Mouse (Mus musculus): ENCODE measurements around the gene Gm10681. TPM values are rescaled to one million over a fixed set of nuclear protein-coding genes. Genes with fewer than 3 reads are reported as not detected.
"Not testable (repeated sequence)": the region's sequence is repeated elsewhere in the genome, so short reads cannot be mapped to it uniquely, and the experiment has no call there.

The Gm10681 gene
- not detected in 2 replicates for polyA plus RNA-seq (2012)

DNA sequence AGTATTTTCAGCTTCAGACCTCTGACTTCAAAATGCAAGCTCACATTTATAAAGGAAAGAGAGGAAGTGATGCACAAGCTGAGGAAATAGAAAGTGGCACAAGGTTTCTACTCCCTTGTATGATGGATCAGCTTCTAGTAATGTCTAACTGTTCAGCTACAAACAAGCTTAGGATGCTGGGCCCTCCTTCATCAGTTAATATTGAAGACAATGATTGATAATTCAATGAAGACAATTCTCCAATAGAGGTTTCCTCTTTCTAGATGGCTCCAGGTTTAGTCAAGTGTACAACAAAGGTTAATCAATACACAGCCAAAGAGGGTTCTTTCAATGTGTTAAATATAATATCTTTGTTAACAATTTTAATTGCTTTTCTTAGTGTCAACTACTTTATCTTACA lies at the start of gene Gm10681:
TSS of gene Gm10681 (minus strand) at position 101 of the 400 bp plus-strand sequence.
- Histone ChIP-seq H3K27me3 (ENCODE audit: control insufficient read depth) (no peaks in the 10 kb centered on the region), H3K4me3 (replicated peaks) (no peak within 1 kb of the TSS), H3K9me3 (ENCODE audit: control insufficient read depth, low read length) (peaks cover 1% of the 10 kb centered on the region), H3K36me3 (ENCODE audit: control insufficient read depth) (no peaks in the 10 kb centered on the region), H3K4me1 (ENCODE audit: control insufficient read depth) (no peaks in the 10 kb centered on the region)
- no peak for TF ChIP-seq GATA1 (IDR thresholded peaks at IDR 0.05; ENCODE audit: low read length)
- TF ChIP-seq TAL1 (IDR thresholded peaks at IDR 0.05; ENCODE audit: low read length) = no peak

- H3K27me3 ChIP-seq (ENCODE audit: control insufficient read depth) = no peaks in the 10 kb centered on the region
- no peaks in the 10 kb centered on the region for H3K4me1 ChIP-seq (ENCODE audit: control insufficient read depth)
- TF ChIP-seq GATA1 (IDR thresholded peaks at IDR 0.05; ENCODE audit: low read length) (no peak), TAL1 (IDR thresholded peaks at IDR 0.05; ENCODE audit: low read length) (no peak)
- H3K4me3 ChIP-seq (replicated peaks) = no peak overlapping the region
- no peaks in the 10 kb centered on the region for H3K9me3 ChIP-seq (ENCODE audit: control insufficient read depth, low read length)
- H3K36me3 ChIP-seq (ENCODE audit: control insufficient read depth) = no peaks in the 10 kb centered on the region
Measured at GRCm38 (mm10) chr3:98635145-98635544, 46.5 kb upstream of the Gm10681 start.

DNA sequence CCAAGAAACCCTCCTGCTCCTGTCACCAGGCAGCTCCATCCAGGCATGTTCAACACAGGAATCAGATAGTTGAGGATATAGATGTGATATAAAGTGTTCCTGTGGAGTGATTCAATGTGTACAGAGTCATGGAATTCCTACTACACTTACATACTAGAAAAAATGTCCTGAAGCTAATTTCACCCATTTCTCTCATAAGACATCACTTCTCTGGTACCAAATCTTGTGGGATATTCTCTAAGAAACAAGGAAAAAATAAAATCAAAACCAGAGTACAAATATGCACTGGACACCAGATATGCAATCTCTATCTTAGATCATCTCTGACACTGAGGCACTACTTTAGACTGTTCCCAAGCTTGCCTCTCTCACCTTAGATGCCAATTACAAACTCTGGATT lies 41.5 kb upstream of the Gm10681 start, which contains the start of gene Hsd3b5:
TSS of gene Hsd3b5 (minus strand) at position 101 of the 400 bp plus-strand sequence.
- no peaks in the 10 kb centered on the region for H3K4me1 ChIP-seq (ENCODE audit: control insufficient read depth)
- H3K9me3 ChIP-seq (ENCODE audit: control insufficient read depth, low read length) = no peaks in the 10 kb centered on the region
- TF ChIP-seq GATA1 (IDR thresholded peaks at IDR 0.05; ENCODE audit: low read length) (no peak), TAL1 (IDR thresholded peaks at IDR 0.05; ENCODE audit: low read length) (no peak)
- no peaks in the 10 kb centered on the region for H3K27me3 ChIP-seq (ENCODE audit: control insufficient read depth)
- H3K36me3 ChIP-seq (ENCODE audit: control insufficient read depth) = no peaks in the 10 kb centered on the region
- H3K4me3 ChIP-seq (replicated peaks) = no peak within 1 kb of the TSS

DNA sequence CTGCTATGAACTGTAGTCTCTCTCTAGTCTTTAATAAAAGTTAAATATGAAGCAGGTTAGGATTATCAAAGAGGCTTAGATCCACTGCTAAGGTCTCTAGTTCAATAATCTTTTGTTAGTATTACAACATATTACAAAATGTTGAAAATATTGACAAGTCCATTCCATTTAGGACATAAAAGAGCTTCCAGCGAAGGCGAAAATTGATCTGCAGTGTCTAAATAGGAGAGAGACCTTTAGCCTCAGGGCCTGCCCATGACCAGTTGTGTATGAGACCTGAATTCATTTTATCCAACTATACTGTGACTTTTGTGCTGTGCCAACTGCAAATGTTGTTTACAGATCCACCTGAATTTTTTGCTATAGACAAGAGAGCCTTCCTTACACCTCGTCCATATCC lies 41.0 kb upstream of the Gm10681 start:
- H3K9me3 ChIP-seq (ENCODE audit: control insufficient read depth, low read length) = no peaks in the 10 kb centered on the region
- no peaks in the 10 kb centered on the region for H3K36me3 ChIP-seq (ENCODE audit: control insufficient read depth)
- no peaks in the 10 kb centered on the region for H3K4me1 ChIP-seq (ENCODE audit: control insufficient read depth)
- H3K27me3 ChIP-seq (ENCODE audit: control insufficient read depth) = no peaks in the 10 kb centered on the region
- no peak for TF ChIP-seq TAL1 (IDR thresholded peaks at IDR 0.05; ENCODE audit: low read length)
- no peak for TF ChIP-seq GATA1 (IDR thresholded peaks at IDR 0.05; ENCODE audit: low read length)
- H3K4me3 ChIP-seq (replicated peaks) = no peak overlapping the region

- not testable (repeated sequence) for H3K4me1 ChIP-seq (ENCODE audit: control insufficient read depth); H3K27me3 ChIP-seq (ENCODE audit: control insufficient read depth); H3K9me3 ChIP-seq (ENCODE audit: control insufficient read depth, low read length); H3K36me3 ChIP-seq (ENCODE audit: control insufficient read depth); H3K4me3 ChIP-seq (replicated peaks)
Measured at GRCm38 (mm10) chr3:98616786-98617185, 28.2 kb upstream of the Gm10681 start.

GRCm38 (mm10) chr3:98616244-98616643 lies 27.6 kb upstream of the Gm10681 start:
- not testable (repeated sequence) for H3K36me3 ChIP-seq (ENCODE audit: control insufficient read depth); H3K4me3 ChIP-seq (replicated peaks); H3K9me3 ChIP-seq (ENCODE audit: control insufficient read depth, low read length); H3K27me3 ChIP-seq (ENCODE audit: control insufficient read depth); H3K4me1 ChIP-seq (ENCODE audit: control insufficient read depth)

GRCm38 (mm10) chr3:98614406-98614927 lies 25.9 kb upstream of the Gm10681 start:
- H3K4me1 ChIP-seq (ENCODE audit: control insufficient read depth); H3K27me3 ChIP-seq (ENCODE audit: control insufficient read depth); H3K9me3 ChIP-seq (ENCODE audit: control insufficient read depth, low read length); H3K4me3 ChIP-seq (replicated peaks); H3K36me3 ChIP-seq (ENCODE audit: control insufficient read depth): not testable (repeated sequence)

- Histone ChIP-seq H3K36me3 (ENCODE audit: control insufficient read depth) (no peaks in the 10 kb centered on the region), H3K4me1 (ENCODE audit: control insufficient read depth) (no peaks in the 10 kb centered on the region), H3K27me3 (ENCODE audit: control insufficient read depth) (no peaks in the 10 kb centered on the region), H3K9me3 (ENCODE audit: control insufficient read depth, low read length) (peaks cover 4% of the 10 kb centered on the region), H3K4me3 (replicated peaks) (no peak overlapping the region)
- no peak for TF ChIP-seq TAL1 (IDR thresholded peaks at IDR 0.05; ENCODE audit: low read length)
- TF ChIP-seq GATA1 (IDR thresholded peaks at IDR 0.05; ENCODE audit: low read length) = no peak
Measured at GRCm38 (mm10) chr3:98613963-98614362, 25.4 kb upstream of the Gm10681 start.

DNA sequence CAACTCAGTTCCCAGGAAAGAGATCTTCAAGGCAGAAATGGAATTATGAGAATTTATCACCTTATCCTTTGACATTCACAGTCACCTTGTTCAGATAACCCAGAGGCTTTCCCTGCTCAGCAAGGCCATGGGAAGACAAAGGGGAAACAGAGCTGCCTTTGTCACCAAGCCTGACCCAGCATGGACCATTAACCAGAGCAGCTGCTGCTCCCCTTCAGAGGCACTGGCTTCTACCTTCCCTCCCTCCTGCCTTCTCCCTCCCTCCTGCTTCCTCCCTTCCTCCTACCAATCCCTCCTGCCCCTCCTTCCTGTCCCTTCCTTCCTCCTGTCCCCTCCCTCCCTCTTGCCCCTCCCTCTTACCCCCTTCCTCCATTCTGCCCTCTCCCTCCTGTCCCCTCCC lies 24.9 kb upstream of the Gm10681 start:
- H3K9me3 ChIP-seq (ENCODE audit: control insufficient read depth, low read length); H3K36me3 ChIP-seq (ENCODE audit: control insufficient read depth); H3K4me3 ChIP-seq (replicated peaks); H3K4me1 ChIP-seq (ENCODE audit: control insufficient read depth); H3K27me3 ChIP-seq (ENCODE audit: control insufficient read depth): not testable (repeated sequence)

GRCm38 (mm10) chr3:98587721-98588120 lies 886 bp downstream of the Gm10681 start:
- TF ChIP-seq GATA1 (IDR thresholded peaks at IDR 0.05; ENCODE audit: low read length) = no peak
- no peak for TF ChIP-seq TAL1 (IDR thresholded peaks at IDR 0.05; ENCODE audit: low read length)
- no peaks in the 10 kb centered on the region for H3K9me3 ChIP-seq (ENCODE audit: control insufficient read depth, low read length)
- no peaks in the 10 kb centered on the region for H3K27me3 ChIP-seq (ENCODE audit: control insufficient read depth)
- H3K4me3 ChIP-seq (replicated peaks) = no peak overlapping the region
- H3K36me3 ChIP-seq (ENCODE audit: control insufficient read depth) = no peaks in the 10 kb centered on the region
- no peaks in the 10 kb centered on the region for H3K4me1 ChIP-seq (ENCODE audit: control insufficient read depth)

DNA sequence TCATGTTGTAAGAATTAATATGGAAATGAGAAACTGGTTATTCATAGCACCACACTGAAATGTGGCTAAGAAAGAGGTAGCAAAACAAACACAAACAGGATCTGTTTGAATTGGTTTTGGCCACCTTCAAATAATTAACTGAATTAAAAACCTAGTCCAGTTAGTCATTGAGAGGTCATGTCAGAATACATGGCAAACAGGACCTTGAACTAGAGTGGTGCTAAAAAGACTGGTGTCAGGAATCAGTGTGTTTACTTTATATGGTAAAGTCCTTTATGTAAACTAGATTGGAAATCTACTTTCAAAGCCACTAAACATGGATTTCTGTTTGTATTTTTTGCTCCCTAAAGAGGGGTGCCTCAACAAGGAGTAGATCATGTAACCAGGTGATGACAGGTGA lies 6.0 kb downstream of the Gm10681 start:
- not testable (repeated sequence) for H3K36me3 ChIP-seq (ENCODE audit: control insufficient read depth); H3K4me3 ChIP-seq (replicated peaks); H3K27me3 ChIP-seq (ENCODE audit: control insufficient read depth); H3K9me3 ChIP-seq (ENCODE audit: control insufficient read depth, low read length); H3K4me1 ChIP-seq (ENCODE audit: control insufficient read depth)

DNA sequence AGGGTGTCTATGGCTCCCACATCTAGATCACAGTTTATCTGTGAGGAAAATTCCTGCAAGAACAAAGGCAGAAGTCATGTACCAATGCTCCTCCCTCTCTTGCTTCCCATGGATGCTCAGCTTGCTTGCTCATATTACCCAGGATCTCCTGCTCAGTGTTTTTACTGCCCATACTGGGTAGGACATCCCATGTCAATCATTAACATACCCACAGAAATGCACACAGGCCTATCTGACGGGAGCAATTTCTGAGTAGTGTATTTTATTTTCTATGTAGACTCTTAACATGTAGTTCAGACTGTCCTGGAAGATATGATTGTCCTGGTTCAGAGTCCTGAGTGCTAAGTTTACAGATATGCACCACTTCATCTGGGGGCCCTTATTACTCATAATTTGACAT lies 6.4 kb downstream of the Gm10681 start:
- not testable (repeated sequence) for H3K4me3 ChIP-seq (replicated peaks); H3K36me3 ChIP-seq (ENCODE audit: control insufficient read depth); H3K4me1 ChIP-seq (ENCODE audit: control insufficient read depth); H3K27me3 ChIP-seq (ENCODE audit: control insufficient read depth); H3K9me3 ChIP-seq (ENCODE audit: control insufficient read depth, low read length)

DNA sequence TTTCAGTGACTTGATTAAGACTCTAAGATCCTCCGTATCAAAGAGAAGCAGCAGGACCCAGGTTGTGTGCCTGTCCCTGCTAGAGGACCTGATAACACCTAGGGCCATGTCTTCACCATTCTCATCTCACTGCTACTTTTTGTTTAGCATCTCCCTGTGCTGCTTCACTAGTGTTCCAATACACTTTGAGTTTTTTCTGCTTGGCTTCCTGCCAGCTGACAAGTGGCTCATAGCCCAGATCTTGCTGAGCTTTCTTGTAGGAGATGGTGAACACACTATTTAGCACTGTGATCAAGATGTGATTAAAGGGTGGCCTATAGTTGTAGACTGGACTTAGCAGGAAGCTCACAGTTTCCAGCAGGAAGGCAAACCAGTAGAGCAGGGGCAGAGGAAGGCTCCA lies 7.6 kb downstream of the Gm10681 start:
- H3K36me3 ChIP-seq (ENCODE audit: control insufficient read depth); H3K4me1 ChIP-seq (ENCODE audit: control insufficient read depth); H3K27me3 ChIP-seq (ENCODE audit: control insufficient read depth); H3K9me3 ChIP-seq (ENCODE audit: control insufficient read depth, low read length); H3K4me3 ChIP-seq (replicated peaks): not testable (repeated sequence)

DNA sequence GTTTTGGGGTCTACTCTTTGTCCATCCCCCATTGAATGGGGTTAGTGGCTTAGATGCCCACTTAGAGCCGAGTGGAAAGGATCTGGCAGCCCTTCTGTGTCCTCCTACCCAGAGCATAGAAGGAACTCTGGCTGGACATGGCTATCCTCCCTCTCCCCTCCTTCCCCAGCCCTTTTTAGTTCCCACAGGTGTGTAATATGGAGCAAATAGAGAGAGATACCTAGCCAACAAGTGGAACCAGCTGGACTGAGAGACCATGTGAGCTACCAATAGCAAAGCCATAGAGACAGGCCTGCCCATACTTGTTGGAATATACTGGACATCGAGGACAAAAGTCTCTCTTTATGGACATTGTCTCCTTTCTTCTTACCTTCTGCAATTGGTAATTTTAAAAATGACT lies 20.9 kb downstream of the Gm10681 start:
- H3K4me1 ChIP-seq (ENCODE audit: control insufficient read depth); H3K4me3 ChIP-seq (replicated peaks); H3K27me3 ChIP-seq (ENCODE audit: control insufficient read depth); H3K9me3 ChIP-seq (ENCODE audit: control insufficient read depth, low read length); H3K36me3 ChIP-seq (ENCODE audit: control insufficient read depth): not testable (repeated sequence)

All from erythroblast, embryonic 14.5 days (primary cell).